Mouse (Mus musculus) monocyte, adult 2 months (primary cell): ENCODE results near the gene Klk4.

Experiments used
- DNase-seq, 2 experiments: peaks; one replicate each; pipeline ENCODE4 v3.0.0; 2022; ENCODE audit warnings: low spot score in 2 of 2, low read depth in 1 of 2

The Klk4 gene

GRCm38 (mm10) chr7:43880912-43881311 lies at the start of gene Klk4:
Gene Klk4 (plus strand): TSS chr7:43881160.
- DNase-seq = no peak

GRCm38 (mm10) chr7:43841701-43842100 lies 39.3 kb upstream of the Klk4 start, which contains the start of gene Klk5:
Gene Klk5 (plus strand): TSS chr7:43841971.
- DNase-seq = no peak

- no peak for DNase-seq
Measured at GRCm38 (mm10) chr7:43843801-43844200, 37.2 kb upstream of the Klk4 start.

GRCm38 (mm10) chr7:43851616-43852015 lies 29.3 kb upstream of the Klk4 start:
- no peak for DNase-seq

- DNase-seq = no peak
Measured at GRCm38 (mm10) chr7:43854642-43855380, 26.1 kb upstream of the Klk4 start.

GRCm38 (mm10) chr7:43855709-43856108 lies 25.3 kb upstream of the Klk4 start:
- DNase-seq = no peak

- DNase-seq = no peak
Measured at GRCm38 (mm10) chr7:43856307-43856706, 24.7 kb upstream of the Klk4 start.

- no peak for DNase-seq
Measured at GRCm38 (mm10) chr7:43857501-43857900, 23.5 kb upstream of the Klk4 start.

GRCm38 (mm10) chr7:43860411-43860810 lies 20.5 kb upstream of the Klk4 start:
- DNase-seq = no peak

GRCm38 (mm10) chr7:43873237-43873636 lies 7.7 kb upstream of the Klk4 start:
- DNase-seq = peak in 1 of 2 experiments; percentile 9

GRCm38 (mm10) chr7:43873674-43874073 lies 7.3 kb upstream of the Klk4 start:
- DNase-seq = no peak

- DNase-seq = no peak
Measured at GRCm38 (mm10) chr7:43874868-43875375, 6.0 kb upstream of the Klk4 start.

GRCm38 (mm10) chr7:43876444-43876843 lies 4.5 kb upstream of the Klk4 start:
- no peak for DNase-seq

GRCm38 (mm10) chr7:43878281-43878680 lies 2.7 kb upstream of the Klk4 start:
- no peak for DNase-seq

GRCm38 (mm10) chr7:43882346-43882745 lies 1.4 kb downstream of the Klk4 start:
- DNase-seq = no peak

- DNase-seq = no peak
Measured at GRCm38 (mm10) chr7:43882811-43883210, 1.9 kb downstream of the Klk4 start.

GRCm38 (mm10) chr7:43883547-43883946 lies 2.6 kb downstream of the Klk4 start:
- DNase-seq = peak in 1 of 2 experiments; percentile 12

- DNase-seq = no peak
Measured at GRCm38 (mm10) chr7:43891365-43891764, 10.4 kb downstream of the Klk4 start.

- no peak for DNase-seq
Measured at GRCm38 (mm10) chr7:43891788-43892187, 10.8 kb downstream of the Klk4 start.

- DNase-seq = peak; percentile 26 to 58
Measured at GRCm38 (mm10) chr7:43894836-43895235, 13.9 kb downstream of the Klk4 start.

GRCm38 (mm10) chr7:43914821-43915220 lies 33.9 kb downstream of the Klk4 start:
- DNase-seq = no peak

GRCm38 (mm10) chr7:43918426-43918825 lies 37.5 kb downstream of the Klk4 start:
- no peak for DNase-seq

GRCm38 (mm10) chr7:43918871-43919270 lies 37.9 kb downstream of the Klk4 start:
- no peak for DNase-seq
